Mouse (Mus musculus): ENCODE data around the gene Sfi1.
"Not testable (repeated sequence)": the region's sequence is repeated elsewhere in the genome, so short reads cannot be mapped to it uniquely, and the experiment has no call there.

DNA sequence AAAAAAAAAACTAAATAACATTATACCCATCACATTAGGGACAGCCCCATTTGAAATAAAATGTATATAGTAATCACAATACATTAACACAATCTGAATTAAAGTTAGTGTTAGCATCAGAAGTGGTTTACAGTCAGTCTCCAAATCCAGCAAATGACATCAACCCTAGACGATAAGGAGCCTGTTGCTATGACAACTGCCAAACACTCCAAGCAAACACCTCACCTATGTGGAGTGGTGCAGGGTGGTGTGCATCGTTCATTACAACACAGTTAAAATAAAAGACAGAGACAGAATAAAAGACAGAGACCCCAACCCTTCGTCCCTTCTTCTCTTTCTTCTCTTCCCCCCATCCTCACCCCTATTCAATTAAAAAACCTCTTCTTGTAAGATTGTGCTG is 29.6 kb downstream of the Sfi1 start:
- not testable (repeated sequence) for TF ChIP-seq GATA1, TAL1 (IDR thresholded peaks at IDR 0.05; ENCODE audit: low read length)
